Mouse (Mus musculus): ENCODE data around the gene Utrn. TPM values are rescaled to one million over a fixed set of nuclear protein-coding genes. Genes with fewer than 3 reads are reported as not detected.
A peak's percentile ranks its signal among the peaks of the same experiment; 100 is the strongest.

Utrn gene
- total and polyA plus RNA-seq, 2 experiments from 2014 or later: 24.6 to 25.0 TPM

DNA sequence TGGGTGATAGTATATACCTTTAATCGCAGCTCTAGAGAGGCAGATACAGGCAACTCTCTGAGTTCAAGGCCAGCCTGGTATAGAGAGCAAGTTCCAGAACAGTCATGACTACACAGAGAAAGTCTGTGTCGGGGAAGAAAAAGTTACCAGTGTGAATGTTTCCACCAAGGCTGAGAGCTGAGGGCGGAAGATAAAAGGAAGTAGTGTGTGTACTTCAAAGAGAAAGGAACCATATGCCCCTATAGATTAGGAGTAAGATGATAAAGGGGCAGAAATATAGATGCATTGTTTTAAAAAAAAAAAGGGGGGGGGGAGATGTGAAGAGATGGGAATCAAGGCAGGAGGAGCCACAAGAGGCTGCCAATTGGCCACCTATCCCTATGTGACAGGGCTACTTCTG is 334.9 kb downstream of the Utrn start:
- DNase-seq (ENCODE audit: low spot score) (no peak), ATAC-seq (no peak)
- no peaks in the 10 kb centered on the region for H3K36me3 ChIP-seq (ENCODE audit: insufficient read depth, low read length)
- no peaks in the 10 kb centered on the region for H3K27me3 ChIP-seq (ENCODE audit: insufficient read depth, low read length)
- no peaks in the 10 kb centered on the region for H3K4me1 ChIP-seq (ENCODE audit: insufficient read depth, low read length)
- WGBS: 88% methylated on average over 3 of the region's 3 CpGs
- no peak overlapping the region for H3K27ac ChIP-seq
- H3K9ac ChIP-seq (replicated peaks; ENCODE audit: low read length): no peak overlapping the region
- H3K4me3 ChIP-seq (ENCODE audit: low read length): no peak overlapping the region
- no peak overlapping the region for H3K4me2 ChIP-seq (ENCODE audit: low read depth, low read length)
- no peaks in the 10 kb centered on the region for H3K9me3 ChIP-seq (ENCODE audit: low read length)
- no peak for TF ChIP-seq CTCF (IDR thresholded peaks at IDR 0.05; ENCODE audit: low read depth)

DNA sequence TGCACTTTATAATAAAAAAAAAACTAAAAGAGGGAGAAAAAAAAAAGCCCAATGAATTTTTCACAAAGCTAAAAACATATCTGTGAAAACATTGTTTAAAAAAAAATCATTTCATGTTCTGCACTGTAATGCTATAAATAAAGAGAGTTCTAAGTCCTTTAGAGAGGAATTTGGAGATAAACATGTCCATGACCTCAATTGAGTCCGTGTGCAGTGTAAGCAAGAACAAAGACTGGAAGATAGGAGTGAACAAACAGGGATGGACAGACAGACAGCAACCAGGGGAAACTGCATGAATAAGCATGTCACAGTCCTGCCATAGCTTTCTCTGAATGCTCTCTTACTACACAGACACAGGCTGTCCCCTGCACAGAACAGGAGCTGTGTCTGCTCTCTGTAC is 347.1 kb downstream of the Utrn start:
- ATAC-seq (no peak), DNase-seq (ENCODE audit: low spot score) (no peak)
- Histone ChIP-seq H3K9ac (replicated peaks; ENCODE audit: low read length) (no peak overlapping the region), H3K36me3 (ENCODE audit: insufficient read depth, low read length) (no peaks in the 10 kb centered on the region), H3K4me3 (ENCODE audit: low read length) (no peak overlapping the region), H3K4me2 (ENCODE audit: low read depth, low read length) (no peak overlapping the region), H3K27me3 (ENCODE audit: insufficient read depth, low read length) (no peaks in the 10 kb centered on the region), H3K27ac (no peak overlapping the region), H3K9me3 (ENCODE audit: low read length) (no peaks in the 10 kb centered on the region), H3K4me1 (ENCODE audit: insufficient read depth, low read length) (no peaks in the 10 kb centered on the region)
- 72% methylated on average over 1 of the region's 1 CpGs for WGBS
- TF ChIP-seq CTCF (IDR thresholded peaks at IDR 0.05; ENCODE audit: low read depth): no peak

DNA sequence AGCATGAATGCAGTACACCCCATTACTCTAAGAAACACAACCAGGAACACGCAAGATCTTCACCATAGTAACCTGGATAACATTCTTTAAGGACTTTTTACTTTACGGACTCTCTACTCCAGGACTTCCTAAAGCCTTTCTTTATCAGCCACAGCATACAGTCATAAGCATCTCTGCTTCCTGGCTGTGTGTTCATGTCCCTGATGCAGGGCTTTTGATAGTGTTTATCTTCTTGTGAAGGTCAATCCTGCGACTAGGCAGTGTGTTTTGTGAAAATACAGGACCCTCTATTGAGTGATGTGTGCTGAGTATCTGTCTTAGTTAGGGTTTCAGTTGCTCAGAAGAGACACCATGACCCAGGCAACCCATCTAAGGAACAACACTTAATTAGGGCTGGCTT is 351.0 kb downstream of the Utrn start:
- H3K27ac ChIP-seq: no peak overlapping the region
- TF ChIP-seq CTCF (IDR thresholded peaks at IDR 0.05; ENCODE audit: low read depth): no peak
- ATAC-seq: no peak
- H3K27me3 ChIP-seq (ENCODE audit: insufficient read depth, low read length): no peaks in the 10 kb centered on the region
- H3K4me3 ChIP-seq (ENCODE audit: low read length): no peak overlapping the region
- 98% methylated on average over 3 of the region's 3 CpGs for WGBS
- DNase-seq (ENCODE audit: low spot score): no peak
- H3K36me3 ChIP-seq (ENCODE audit: insufficient read depth, low read length): no peaks in the 10 kb centered on the region
- H3K9ac ChIP-seq (replicated peaks; ENCODE audit: low read length): no peak overlapping the region
- H3K9me3 ChIP-seq (ENCODE audit: low read length): no peaks in the 10 kb centered on the region
- no peaks in the 10 kb centered on the region for H3K4me1 ChIP-seq (ENCODE audit: insufficient read depth, low read length)
- no peak overlapping the region for H3K4me2 ChIP-seq (ENCODE audit: low read depth, low read length)

DNA sequence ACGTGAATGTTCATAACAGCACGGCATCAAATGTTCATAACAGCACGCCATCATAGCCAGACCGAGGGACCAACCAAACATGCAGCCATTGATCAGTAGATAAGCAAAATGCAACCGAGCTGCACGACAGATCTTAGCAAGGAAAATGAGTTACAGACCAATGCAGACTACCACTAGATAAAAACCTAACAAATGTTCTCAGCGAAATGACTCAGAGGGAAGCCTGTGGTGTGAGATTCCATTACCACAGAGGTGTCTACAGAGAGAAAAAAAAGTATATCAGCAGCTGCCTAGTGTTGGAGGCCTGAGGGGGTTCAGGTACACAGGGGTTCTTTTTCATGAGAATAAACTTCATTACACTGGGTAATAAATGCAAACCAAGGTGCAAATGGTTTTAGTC is 363.6 kb downstream of the Utrn start:
- DNase-seq (ENCODE audit: low spot score) (no peak), ATAC-seq (no peak)
- Histone ChIP-seq H3K4me1 (ENCODE audit: insufficient read depth, low read length) (no peaks in the 10 kb centered on the region), H3K9ac (replicated peaks; ENCODE audit: low read length) (no peak overlapping the region), H3K4me2 (ENCODE audit: low read depth, low read length) (no peak overlapping the region), H3K27me3 (ENCODE audit: insufficient read depth, low read length) (no peaks in the 10 kb centered on the region), H3K27ac (no peak overlapping the region), H3K36me3 (ENCODE audit: insufficient read depth, low read length) (no peaks in the 10 kb centered on the region), H3K9me3 (ENCODE audit: low read length) (no peaks in the 10 kb centered on the region), H3K4me3 (ENCODE audit: low read length) (no peak overlapping the region)
- no peak for TF ChIP-seq CTCF (IDR thresholded peaks at IDR 0.05; ENCODE audit: low read depth)
- WGBS: 91% methylated on average over 7 of the region's 7 CpGs

DNA sequence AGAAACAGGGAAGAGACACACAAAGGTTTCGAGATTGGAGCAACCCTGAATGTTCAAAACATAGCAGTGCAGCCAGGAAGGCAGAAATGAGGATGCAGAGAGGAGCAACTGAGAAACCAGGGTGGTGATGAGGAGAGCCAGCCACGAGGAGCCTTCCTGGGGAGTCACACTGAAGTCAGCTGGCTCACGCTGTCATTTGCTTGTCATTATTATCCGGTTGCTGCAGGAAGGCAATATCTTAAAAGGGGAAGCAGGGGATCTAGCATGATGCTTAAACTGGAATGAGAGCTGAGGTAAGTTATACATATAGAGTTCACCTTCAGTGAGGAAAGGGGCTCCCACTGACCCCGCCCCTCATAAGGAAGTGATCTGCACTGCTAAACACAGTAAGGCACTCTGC is 368.7 kb downstream of the Utrn start:
- H3K27me3 ChIP-seq (ENCODE audit: insufficient read depth, low read length): no peaks in the 10 kb centered on the region
- H3K36me3 ChIP-seq (ENCODE audit: insufficient read depth, low read length): no peaks in the 10 kb centered on the region
- no peak overlapping the region for H3K4me2 ChIP-seq (ENCODE audit: low read depth, low read length)
- ATAC-seq: no peak
- no peak for TF ChIP-seq CTCF (IDR thresholded peaks at IDR 0.05; ENCODE audit: low read depth)
- H3K9ac ChIP-seq (replicated peaks; ENCODE audit: low read length): no peak overlapping the region
- H3K4me3 ChIP-seq (ENCODE audit: low read length): no peak overlapping the region
- WGBS: 83% methylated on average over 5 of the region's 5 CpGs
- H3K4me1 ChIP-seq (ENCODE audit: insufficient read depth, low read length): no peaks in the 10 kb centered on the region
- no peak for DNase-seq (ENCODE audit: low spot score)
- no peak overlapping the region for H3K27ac ChIP-seq
- H3K9me3 ChIP-seq (ENCODE audit: low read length): no peaks in the 10 kb centered on the region

DNA sequence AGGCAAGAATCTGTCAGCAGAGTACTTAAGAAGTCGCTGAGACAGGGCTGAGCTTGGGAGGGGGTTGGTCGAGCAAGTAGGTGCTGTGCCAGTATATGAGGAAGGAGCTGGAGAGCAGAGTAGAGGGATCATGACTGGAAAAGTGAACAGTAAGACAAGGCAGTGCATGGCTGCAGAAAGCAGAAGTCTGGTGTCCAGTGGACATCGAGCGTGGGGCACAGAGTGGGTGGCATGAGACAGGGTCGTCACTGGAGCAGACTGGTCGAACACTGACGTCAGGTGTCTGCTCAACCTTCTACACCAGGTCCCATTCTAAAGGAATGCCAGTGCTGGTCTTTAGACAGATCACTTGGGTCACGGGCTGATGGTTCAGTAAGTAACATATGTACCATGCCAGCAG is 371.6 kb downstream of the Utrn start:
- no peak overlapping the region for H3K9ac ChIP-seq (replicated peaks; ENCODE audit: low read length)
- DNase-seq (ENCODE audit: low spot score) (no peak), ATAC-seq (no peak)
- H3K36me3 ChIP-seq (ENCODE audit: insufficient read depth, low read length): no peaks in the 10 kb centered on the region
- H3K27me3 ChIP-seq (ENCODE audit: insufficient read depth, low read length): no peaks in the 10 kb centered on the region
- WGBS: 92% methylated on average over 8 of the region's 8 CpGs
- no peak for TF ChIP-seq CTCF (IDR thresholded peaks at IDR 0.05; ENCODE audit: low read depth)
- no peak overlapping the region for H3K4me3 ChIP-seq (ENCODE audit: low read length)
- no peak overlapping the region for H3K4me2 ChIP-seq (ENCODE audit: low read depth, low read length)
- no peaks in the 10 kb centered on the region for H3K9me3 ChIP-seq (ENCODE audit: low read length)
- H3K27ac ChIP-seq: no peak overlapping the region
- no peaks in the 10 kb centered on the region for H3K4me1 ChIP-seq (ENCODE audit: insufficient read depth, low read length)

DNA sequence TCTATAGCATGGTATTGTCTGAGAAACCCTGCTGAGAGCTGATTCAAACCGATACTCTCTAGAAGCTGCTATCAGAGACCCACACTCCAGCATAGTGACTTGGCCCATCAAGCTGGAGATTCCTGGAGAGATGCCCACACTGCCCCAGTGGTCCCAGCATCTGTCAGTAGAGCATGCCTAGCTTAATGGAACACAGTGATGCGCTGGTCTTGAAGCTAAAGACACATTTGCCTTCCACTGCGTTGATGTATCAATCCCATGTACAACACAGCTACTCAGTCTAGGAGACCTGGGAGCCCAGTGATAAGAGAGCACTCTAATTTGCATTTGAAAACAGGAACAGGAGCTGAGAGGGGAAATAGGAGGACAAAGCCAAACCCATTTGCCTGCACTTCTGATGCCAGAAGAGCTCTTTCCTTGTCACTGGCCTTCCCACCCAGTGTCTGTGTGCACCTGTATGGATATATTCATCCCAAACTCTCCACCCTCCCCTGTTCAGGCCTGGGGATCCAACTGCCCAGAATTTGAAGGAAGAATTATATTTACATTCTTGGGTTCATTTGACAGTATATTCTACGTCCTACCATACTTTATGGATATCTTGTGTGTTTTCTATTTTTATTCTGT is 379.5 kb downstream of the Utrn start:
- TF ChIP-seq CTCF (IDR thresholded peaks at IDR 0.05; ENCODE audit: low read depth): no peak
- WGBS: 45% methylated on average over 4 of the region's 4 CpGs
- Histone ChIP-seq H3K4me1 (ENCODE audit: insufficient read depth, low read length) (no peaks in the 10 kb centered on the region), H3K36me3 (ENCODE audit: insufficient read depth, low read length) (no peaks in the 10 kb centered on the region), H3K4me2 (ENCODE audit: low read depth, low read length) (no peak overlapping the region), H3K9me3 (ENCODE audit: low read length) (no peaks in the 10 kb centered on the region), H3K27ac (no peak overlapping the region), H3K27me3 (ENCODE audit: insufficient read depth, low read length) (no peaks in the 10 kb centered on the region), H3K4me3 (ENCODE audit: low read length) (no peak overlapping the region), H3K9ac (replicated peaks; ENCODE audit: low read length) (no peak overlapping the region)
- peak; percentile 29 for DNase-seq (ENCODE audit: low spot score)
- ATAC-seq: peak; percentile 35
